Mouse (Mus musculus): ENCODE data around the gene Hoxb1. TPM values are rescaled to one million over a fixed set of nuclear protein-coding genes. Genes with fewer than 3 reads are reported as not detected.
A peak's percentile ranks its signal among the peaks of the same experiment; 100 is the strongest.

Hoxb1 gene
- total RNA-seq, 1 experiment from 2014 or later = not detected

DNA sequence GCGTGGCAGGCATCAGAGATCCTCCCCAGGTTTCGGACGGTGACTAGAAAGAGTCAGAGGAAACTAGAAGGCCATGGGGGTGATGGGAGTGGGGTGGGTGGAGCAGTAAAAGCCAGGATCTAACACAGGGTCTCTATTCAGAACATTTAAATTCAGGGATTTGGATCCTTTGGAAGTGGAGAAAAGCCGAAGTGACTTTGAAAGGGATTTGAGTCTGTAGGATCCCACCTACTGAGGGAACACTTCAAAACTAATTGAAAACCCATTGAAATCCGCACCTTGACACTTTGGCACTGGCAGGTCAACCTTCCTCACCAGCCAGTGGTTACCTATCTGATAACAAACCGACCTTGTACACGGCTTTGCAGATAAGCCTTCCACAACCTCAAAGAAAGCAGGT, 9.3 kb downstream of the Hoxb1 start:
- no peak for ATAC-seq (replicated peaks; ENCODE audit: low read depth, poor library complexity, severe bottlenecking)

DNA sequence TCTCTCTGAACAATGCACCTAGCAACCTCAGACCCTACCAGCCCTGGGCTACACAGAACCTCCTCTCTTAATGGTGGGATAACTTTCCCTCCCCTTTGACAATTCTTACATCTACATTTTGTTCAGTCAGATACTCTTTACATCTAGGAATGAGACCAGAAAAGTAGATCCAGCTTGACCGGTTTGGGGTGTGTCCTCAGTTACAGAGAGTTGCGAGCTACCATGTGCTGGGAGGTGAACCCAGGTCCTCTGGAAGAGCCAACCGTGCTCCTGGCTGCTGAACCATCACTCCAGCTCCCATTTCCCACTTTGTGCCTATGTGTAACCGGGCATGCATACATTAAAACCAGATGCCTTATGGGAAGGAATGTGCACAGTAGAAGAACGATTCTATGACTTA, 17.8 kb downstream of the Hoxb1 start:
- no peak for ATAC-seq (replicated peaks; ENCODE audit: low read depth, poor library complexity, severe bottlenecking)

DNA sequence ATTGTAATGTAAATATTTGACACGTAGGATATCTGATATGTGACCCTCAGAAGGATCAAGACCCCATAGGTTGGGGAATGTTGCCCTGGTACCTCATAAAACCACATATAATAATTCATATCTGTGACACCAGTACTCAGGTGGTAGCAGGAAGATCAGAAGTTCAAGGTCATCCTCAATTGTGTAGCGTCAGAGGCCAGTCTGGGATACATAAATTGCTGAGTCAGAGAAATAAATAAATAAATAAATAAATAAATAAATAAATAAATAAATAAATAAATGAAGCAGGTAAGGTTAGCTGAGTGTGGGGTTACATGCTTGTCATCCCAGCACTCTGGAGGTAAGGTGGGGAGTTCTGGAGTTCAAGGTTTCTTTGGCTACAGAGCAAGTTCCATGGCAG, 22.1 kb downstream of the Hoxb1 start:
- no peak for ATAC-seq (replicated peaks; ENCODE audit: low read depth, poor library complexity, severe bottlenecking)

DNA sequence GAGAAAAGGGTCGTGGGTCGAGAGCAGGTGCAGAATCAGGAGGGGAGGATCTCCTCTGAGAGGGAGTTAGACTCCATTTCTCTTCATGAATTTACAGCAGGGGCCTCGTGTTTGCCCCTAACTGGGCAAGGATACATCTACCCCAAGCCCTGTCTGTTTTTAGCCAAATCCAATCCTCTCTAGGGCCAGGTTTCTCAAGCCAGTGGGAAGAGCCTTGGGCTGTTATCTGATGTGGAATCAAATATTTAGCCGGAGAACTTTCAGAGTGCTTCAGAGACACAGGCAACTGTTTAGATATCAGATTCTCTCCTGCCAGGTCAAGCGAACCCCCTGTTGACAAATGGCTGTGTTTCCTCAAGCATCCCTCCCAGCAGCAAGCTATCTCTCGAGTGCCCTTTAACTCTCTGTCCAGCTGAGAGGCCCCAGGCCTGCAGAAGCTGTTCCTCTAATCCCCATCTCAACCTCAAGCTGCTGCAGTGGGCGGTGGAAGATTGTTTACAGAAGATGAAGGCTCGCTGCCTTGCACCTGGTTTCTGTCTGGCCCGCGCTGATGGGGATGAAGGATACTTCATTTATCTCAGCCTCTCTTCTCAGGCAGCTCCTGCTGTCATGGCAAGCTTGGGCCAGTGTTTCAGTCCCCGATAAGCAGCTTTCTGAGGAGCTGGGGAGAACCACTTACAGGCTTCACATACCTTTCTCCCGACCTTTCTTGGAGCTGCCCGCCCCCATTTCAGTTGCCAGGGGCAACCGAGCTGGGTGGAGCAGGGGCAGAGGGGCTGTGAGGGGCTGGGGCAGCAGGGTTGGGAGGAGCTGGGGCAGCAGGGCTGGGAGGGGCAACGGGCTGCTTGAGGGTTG, 31.4 kb downstream of the Hoxb1 start:
- ATAC-seq (replicated peaks; ENCODE audit: low read depth, poor library complexity, severe bottlenecking) = no peak

DNA sequence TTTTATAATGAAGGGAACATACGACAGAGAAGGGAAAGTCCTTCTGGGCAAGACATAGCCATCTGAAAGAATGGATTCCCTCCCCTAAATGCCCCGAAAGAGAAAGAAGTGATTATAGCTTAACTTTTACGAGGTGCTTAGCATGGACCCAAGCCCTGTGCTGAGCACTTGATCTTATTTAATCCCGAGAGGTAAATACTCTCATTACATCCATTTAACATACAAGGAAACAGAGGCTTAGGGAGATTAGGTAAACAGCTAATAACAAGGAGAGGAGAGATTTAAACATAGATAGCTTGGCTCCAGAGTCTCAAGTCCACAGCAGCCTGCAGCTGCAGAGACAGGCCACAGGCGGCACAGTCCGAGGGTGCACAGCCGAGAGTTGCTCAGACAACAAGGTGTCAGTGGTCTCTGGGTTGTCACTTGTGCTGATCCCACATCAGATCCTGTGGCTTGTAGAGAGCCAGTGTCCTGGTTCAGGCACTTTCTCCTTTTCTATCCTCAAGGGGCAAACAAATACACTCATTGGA, 32.3 kb downstream of the Hoxb1 start:
- no peak for ATAC-seq (replicated peaks; ENCODE audit: low read depth, poor library complexity, severe bottlenecking)

DNA sequence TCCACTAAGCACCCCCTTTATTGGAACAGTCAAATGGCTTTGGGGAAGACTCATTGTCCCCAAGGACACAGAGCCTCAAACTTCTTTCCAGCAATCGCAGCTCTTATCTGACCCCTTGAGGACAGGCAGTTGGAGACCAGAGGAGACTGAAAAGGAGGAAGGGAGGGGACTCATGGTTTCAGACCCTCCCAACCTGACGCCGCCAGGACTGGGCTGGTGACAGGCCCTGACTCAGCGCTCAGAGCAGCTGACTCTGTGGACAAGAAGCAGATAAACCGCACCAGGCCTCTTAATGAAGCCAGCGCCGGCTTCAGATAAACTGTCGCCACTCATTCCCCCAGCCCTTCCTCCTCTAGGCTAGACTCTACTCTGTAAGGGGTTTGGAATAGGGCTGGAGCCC, 34.4 kb downstream of the Hoxb1 start:
- ATAC-seq (replicated peaks; ENCODE audit: low read depth, poor library complexity, severe bottlenecking) = peak; percentile 97

DNA sequence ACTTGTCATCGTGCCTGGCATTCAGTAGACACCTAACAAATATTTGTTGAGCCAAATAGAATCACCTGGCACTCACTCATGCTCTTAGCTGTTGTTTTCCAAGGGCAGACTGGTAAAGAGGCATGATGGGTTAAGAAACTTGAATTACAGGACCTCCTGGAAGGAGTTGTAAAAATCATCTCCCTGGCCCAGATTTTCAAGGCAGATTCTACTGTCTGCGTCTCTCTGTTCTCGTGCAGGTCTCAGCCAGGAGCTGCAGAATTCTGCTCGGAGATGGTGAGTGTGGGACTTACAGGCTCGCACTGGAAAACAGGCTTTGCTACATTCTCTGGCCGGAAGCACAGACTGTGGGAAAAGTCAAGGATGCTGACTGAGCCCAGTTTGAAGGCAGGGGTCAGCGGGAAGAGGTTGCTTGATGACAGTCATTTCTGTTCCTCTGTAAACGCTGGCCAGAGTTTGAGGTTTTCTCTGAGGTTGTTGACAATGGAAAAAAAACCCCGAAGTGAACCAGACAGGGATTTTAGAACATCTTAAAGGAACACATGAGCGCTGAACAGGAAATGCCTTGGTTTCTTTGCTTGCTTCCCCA, 38.6 kb downstream of the Hoxb1 start:
- ATAC-seq (replicated peaks; ENCODE audit: low read depth, poor library complexity, severe bottlenecking) = no peak

DNA sequence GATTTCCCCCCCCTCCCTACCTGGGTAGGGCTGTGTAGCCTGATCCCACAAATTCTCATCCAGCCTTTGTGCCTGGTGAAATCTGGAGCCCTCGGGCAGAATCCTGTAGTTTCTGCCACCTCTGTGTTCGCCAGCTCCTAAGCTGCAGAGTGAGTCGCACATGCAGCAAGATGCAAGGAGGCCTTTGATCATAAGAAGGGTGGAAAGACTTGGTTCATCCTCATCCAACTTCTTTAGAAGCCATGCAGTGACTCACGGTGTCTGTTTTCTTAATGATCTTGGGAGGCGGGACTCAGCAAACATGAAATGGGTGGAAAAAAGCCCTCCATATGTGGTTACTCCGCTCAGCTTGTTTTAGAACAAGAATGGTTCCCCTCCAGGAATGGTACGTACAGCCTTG, 39.3 kb downstream of the Hoxb1 start:
- ATAC-seq (replicated peaks; ENCODE audit: low read depth, poor library complexity, severe bottlenecking) = no peak

DNA sequence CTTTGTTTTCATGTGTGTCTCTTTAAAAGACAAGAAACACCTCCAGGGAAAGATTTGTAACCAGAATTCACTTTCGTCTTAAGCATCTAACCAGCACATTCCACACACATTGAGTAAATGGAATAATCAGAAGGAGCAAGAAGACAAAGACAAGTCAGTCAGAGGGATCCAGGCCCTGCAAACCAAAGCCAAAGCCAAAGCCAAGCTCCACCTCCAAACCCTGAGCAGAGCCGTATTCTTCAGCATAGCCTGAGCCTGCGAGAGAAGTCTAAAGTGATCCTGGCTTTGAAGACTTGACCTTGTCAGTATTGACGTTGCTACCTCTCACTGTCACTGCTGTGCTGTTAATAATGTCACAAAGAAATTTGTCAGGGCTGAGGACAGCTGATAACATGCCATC, 40.0 kb downstream of the Hoxb1 start:
- no peak for ATAC-seq (replicated peaks; ENCODE audit: low read depth, poor library complexity, severe bottlenecking)

DNA sequence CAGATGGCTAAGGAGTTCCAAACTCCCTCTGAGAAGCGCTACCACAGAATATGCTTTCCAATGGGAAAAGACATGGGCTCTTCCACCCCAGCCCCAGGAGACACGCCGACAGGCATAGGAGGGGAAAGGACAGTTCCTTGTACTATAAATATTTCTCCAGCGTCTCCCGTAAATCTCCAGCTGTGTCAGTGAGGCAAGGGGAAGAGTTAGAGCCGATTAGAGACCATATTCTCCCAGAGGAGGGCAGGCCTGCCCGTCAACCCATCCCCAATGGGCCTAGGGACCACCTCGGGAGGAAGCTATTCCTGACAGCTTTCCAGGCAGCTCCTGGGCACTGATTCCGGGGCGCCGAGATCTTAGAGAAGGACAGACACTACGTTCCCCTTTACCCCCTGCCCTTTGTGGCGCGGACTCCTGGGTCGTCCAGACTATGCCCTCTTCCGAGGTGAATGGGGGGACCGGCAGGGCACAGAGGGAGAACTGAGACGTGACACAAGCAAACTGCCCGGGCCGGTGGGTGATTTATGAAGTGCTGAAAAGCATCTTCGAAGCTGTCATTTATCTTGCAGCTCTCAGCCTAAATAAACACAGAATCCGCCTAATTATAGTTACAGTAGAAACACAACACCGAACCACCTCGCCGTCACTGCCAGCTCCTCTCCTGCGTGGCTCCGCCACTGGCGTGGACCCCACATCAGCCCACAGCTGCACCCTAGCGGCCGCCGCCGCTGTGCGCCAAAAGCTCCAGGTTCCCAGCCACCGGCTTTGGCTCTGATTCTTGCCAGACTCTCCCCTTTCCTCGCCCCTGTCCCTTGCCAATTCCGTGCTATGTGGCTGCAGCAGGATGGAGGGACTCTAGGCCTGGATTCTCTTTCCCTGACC, 41.9 kb downstream of the Hoxb1 start:
- ATAC-seq (replicated peaks; ENCODE audit: low read depth, poor library complexity, severe bottlenecking) = peak; percentile 86

DNA sequence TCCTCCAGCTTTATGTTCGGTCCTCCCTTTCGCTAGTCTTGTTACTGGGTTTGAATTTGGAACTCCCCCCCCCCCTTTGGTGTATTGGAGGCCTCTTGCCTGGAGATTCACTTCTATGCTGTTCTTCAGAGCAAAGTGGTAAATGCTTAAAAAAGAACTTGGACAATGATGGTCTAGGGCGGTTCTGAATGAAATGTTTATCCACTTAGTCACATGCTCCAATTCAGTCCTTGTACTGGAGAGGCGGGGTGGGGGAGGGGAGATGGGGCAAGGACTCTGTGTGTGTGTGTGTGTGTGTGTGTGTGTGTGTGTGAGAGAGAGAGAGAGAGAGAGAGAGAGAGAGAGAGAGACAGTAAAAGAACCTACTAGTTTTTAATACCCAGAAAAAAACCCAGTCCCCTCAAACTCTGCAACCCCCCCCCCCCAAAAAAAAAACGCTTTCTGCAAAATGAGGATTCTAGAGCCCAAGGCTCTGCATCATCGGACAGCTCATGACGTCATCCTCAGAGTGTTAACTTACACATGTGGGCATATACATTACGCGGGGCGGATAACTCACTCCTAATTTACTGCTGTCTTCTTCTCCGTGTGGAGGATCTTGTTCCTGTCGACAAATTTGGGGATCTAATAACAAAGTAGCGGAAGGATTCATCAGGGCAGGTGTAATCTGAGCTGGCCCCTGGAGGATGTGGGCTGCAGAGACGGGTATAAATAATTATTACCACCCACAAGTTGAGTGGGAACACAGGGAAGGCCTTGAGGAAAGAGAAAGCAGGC, 42.9 kb downstream of the Hoxb1 start:
- no peak for ATAC-seq (replicated peaks; ENCODE audit: low read depth, poor library complexity, severe bottlenecking)

DNA sequence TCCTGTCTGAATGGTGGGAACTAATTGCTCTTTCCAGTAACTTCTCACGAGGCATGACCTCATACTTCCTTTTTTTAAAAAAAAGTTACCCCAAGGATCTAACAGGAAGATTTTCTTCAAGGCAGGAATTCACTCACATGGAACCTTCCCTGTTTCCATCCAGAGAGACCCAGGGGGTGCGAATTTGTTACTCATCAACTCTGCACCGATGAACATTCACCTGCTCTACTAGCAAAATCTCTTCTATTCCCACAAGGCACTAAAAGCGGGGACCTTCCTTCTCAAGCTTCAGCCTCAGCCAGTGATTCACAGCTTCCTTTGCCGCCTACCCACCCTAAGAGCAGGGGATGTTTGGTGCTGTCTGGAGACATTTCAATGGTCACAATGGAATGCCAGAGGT, 45.5 kb downstream of the Hoxb1 start:
- no peak for ATAC-seq (replicated peaks; ENCODE audit: low read depth, poor library complexity, severe bottlenecking)

DNA sequence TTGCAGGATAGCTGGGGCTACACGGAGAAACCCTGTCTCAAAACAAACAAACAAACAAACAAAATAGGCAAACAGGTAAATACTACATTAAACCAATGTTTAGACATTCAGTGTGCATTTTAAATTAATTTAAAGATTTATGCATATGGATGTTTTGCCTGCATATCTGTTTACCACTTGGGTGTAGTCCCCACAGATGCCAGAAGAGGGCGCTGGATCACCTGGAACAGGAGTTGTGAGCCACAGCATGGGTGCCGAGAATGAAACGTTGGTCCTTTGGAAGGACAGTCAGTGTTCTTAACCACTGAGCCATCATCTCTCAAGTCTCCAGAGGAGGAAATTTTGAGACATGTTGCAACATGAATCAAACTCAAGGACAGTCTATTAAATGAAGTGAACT, 46.4 kb downstream of the Hoxb1 start:
- ATAC-seq (replicated peaks; ENCODE audit: low read depth, poor library complexity, severe bottlenecking) = no peak

DNA sequence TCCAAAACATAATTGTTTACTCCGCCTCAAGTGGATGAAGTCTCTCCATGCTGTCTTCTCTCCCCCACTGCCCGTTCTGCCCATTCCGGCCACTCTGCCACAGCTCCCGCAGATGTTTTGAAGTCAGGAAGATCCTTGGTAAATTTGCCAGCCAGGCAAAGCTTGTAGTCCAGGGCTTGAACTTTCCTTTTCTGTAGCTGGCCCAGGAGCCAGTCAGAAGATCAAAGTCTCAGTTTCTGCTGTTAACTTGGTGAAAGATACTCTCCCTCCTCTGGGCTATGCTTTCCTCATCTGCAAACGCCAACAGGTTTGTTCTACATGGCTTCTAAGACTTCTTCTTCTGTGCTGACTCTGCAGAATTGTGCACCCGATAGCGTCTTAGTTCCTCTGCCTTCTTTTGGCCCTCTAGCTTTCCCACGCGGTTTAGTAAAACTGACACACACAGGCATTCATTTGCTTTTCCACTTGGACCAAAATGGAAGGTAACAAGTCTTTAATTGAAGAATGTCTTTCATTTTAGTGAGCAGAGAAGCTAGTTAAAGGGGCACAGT, 47.5 kb downstream of the Hoxb1 start:
- ATAC-seq (replicated peaks; ENCODE audit: low read depth, poor library complexity, severe bottlenecking) = no peak

DNA sequence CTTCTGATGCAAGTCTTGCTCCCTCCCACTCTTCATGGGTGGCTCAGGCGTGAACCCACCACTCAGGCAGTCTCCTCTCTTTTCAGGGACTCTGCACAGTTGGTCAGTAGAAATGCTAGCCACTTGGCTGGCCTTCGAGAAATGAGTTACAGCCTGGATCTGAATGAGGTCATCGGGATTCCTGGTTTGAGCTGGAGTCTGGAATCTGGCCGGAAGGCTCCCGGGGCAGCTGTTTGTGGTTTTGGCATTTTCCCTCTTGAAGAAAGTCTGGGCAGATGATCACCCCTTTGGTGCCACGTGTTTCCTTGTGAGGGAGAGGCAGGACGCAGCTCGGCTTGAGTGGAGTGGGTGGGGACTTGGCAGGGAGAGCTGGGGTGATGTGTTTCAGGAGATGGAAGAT, 48.0 kb downstream of the Hoxb1 start:
- ATAC-seq (replicated peaks; ENCODE audit: low read depth, poor library complexity, severe bottlenecking) = no peak

DNA sequence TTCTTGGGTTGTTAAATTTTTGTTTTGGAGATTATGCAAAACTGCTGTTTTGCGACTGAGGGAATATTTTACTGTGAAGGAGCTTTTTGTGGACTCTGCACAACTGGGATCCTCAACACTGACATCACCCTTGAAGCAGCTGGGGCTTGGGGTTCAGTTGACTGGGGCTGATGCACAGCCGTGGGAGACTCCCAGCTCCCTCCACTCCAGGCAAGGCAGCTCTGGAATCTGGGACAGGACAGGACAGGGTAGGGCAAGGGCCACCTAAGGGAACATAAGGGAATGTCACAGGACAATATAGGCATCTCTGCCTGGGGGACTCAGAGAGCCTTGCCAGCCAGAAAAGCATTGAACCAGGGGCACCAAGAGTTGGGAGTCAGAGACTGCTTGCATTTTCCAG, 48.5 kb downstream of the Hoxb1 start:
- no peak for ATAC-seq (replicated peaks; ENCODE audit: low read depth, poor library complexity, severe bottlenecking)

Data from common myeloid progenitor, adult 5-6 weeks (primary cell).